Mouse (Mus musculus) MEL (cell line): ENCODE results near the gene Mypop. TPM values are rescaled to one million over a fixed set of nuclear protein-coding genes. Genes with fewer than 3 reads are reported as not detected.

Experiments
- DNase-seq: peaks from one replicate; pipeline ENCODE4 v3.0.0; 2011; ENCODE audit warnings: low read depth, low spot score
- H3K27ac ChIP-seq: 2 replicates; pipeline ENCODE4 v1.5.1; 2012; ENCODE audit warnings: low read depth, mild to moderate bottlenecking, control low read depth, low read length, moderate library complexity; ENCODE audit not compliant: control insufficient read depth
- H3K27me3 ChIP-seq, 2 experiments: fragments of 150-350 bp in 1 of 2; sonication (generic) in 1 of 2; 2 replicates each; pipeline ENCODE4 v1.6.1; 2012; ENCODE audit warnings: low read length in 2 of 2, mild to moderate bottlenecking in 2 of 2, improper control_type of control experiment in 1 of 2, moderate library complexity in 1 of 2; ENCODE audit not compliant: insufficient read depth in 2 of 2, control insufficient read depth in 1 of 2
- H3K36me3 ChIP-seq, 2 experiments: 2 replicates each; pipeline ENCODE4 v1.6.1; 2012 to 2014; ENCODE audit warnings: low read length in 2 of 2, improper control_type of control experiment in 1 of 2, inconsistent platforms in 1 of 2, mild to moderate bottlenecking in 1 of 2; ENCODE audit not compliant: insufficient read depth in 2 of 2, control insufficient read depth in 1 of 2
- H3K4me1 ChIP-seq, 2 experiments: fragments of 150-350 bp in 1 of 2; sonication (generic) in 1 of 2; 2 replicates each; pipeline ENCODE4 v1.6.1; 2012; ENCODE audit warnings: low read length in 2 of 2, improper control_type of control experiment in 1 of 2, mild to moderate bottlenecking in 1 of 2; ENCODE audit not compliant: insufficient read depth in 2 of 2, control insufficient read depth in 1 of 2
- H3K4me3 ChIP-seq, 2 experiments: fragments of 150-350 bp in 1 of 2; sonication (generic) in 1 of 2; 2 replicates each; pipeline ENCODE4 v1.5.1; 2012; ENCODE audit warnings: low read depth in 2 of 2, low read length in 2 of 2, mild to moderate bottlenecking in 2 of 2, moderate library complexity in 2 of 2, control low read depth in 1 of 2, improper control_type of control experiment in 1 of 2; ENCODE audit not compliant: control insufficient read depth in 1 of 2, insufficient read depth in 1 of 2
- H3K79me2 ChIP-seq: 2 replicates; pipeline ENCODE4 v1.6.1; 2012; ENCODE audit warnings: mild to moderate bottlenecking, low read length, moderate library complexity; ENCODE audit not compliant: control insufficient read depth, poor library complexity, insufficient read depth
- H3K9ac ChIP-seq: 2 replicates; pipeline ENCODE4 v1.6.1; 2012; ENCODE audit warnings: low read depth, mild to moderate bottlenecking, control low read depth, low read length, moderate library complexity; ENCODE audit not compliant: control insufficient read depth, poor library complexity, severe bottlenecking
- H3K9me3 ChIP-seq: fragments of 150-350 bp; sonication (generic); replicated peaks from 2 replicates; pipeline ENCODE4 v1.6.1; 2012; ENCODE audit warnings: mild to moderate bottlenecking, low read length, improper control_type of control experiment, moderate library complexity; ENCODE audit not compliant: insufficient read depth
- BHLHE40 ChIP-seq: IDR thresholded peaks from 2 replicates; pipeline ENCODE4 v1.6.1; 2012; ENCODE audit warnings: low read depth, mild to moderate bottlenecking, inconsistent platforms, low read length, improper control_type of control experiment, borderline replicate concordance
- CHD1 ChIP-seq: IDR thresholded peaks from 2 replicates; pipeline ENCODE4 v1.6.1; 2012; ENCODE audit warnings: low read depth, mild to moderate bottlenecking, inconsistent platforms, low read length, improper control_type of control experiment
- CHD2 ChIP-seq: IDR thresholded peaks from 2 replicates; pipeline ENCODE4 v1.6.1; 2011; ENCODE audit warnings: low read length, improper control_type of control experiment
- CTCF ChIP-seq, 3 experiments: IDR thresholded peaks in 2 of 3; conservative IDR thresholded peaks in 1 of 3; 2 replicates each; pipeline ENCODE4 v1.5.1; 2011 to 2012; ENCODE audit warnings: low read length in 3 of 3, low read depth in 2 of 3, mild to moderate bottlenecking in 2 of 3, improper control_type of control experiment in 1 of 3, inconsistent platforms in 1 of 3, mixed read lengths in 1 of 3, moderate library complexity in 1 of 3; ENCODE audit not compliant: control insufficient read depth in 1 of 3, insufficient read depth in 1 of 3, poor library complexity in 1 of 3, severe bottlenecking in 1 of 3
- E2F4 ChIP-seq: IDR thresholded peaks from 2 replicates; pipeline ENCODE4 v1.6.1; 2011; ENCODE audit warnings: low read depth, low read length, improper control_type of control experiment, borderline replicate concordance
- ELF1 ChIP-seq: IDR thresholded peaks from 2 replicates; pipeline ENCODE4 v1.6.1; 2014; ENCODE audit warnings: low read depth, mild to moderate bottlenecking, inconsistent platforms, low read length, improper control_type of control experiment, moderate library complexity
- EP300 ChIP-seq, 2 experiments: IDR thresholded peaks; 2 replicates each; pipeline ENCODE4 v1.6.1; 2011; ENCODE audit warnings: improper control_type of control experiment in 2 of 2, low read length in 2 of 2, low read depth in 1 of 2, mild to moderate bottlenecking in 1 of 2
- ETS1 ChIP-seq: IDR thresholded peaks from 2 replicates; pipeline ENCODE4 v1.6.1; 2012; ENCODE audit warnings: low read depth, mild to moderate bottlenecking, inconsistent platforms, low read length, improper control_type of control experiment, moderate library complexity
- GABPA ChIP-seq: IDR thresholded peaks from 2 replicates; pipeline ENCODE4 v1.6.1; 2012; ENCODE audit warnings: low read depth, mild to moderate bottlenecking, inconsistent platforms, low read length, improper control_type of control experiment, moderate library complexity
- GATA1 ChIP-seq: IDR thresholded peaks from 2 replicates; pipeline ENCODE4 v1.6.1; 2011; ENCODE audit warnings: low read depth, low read length, improper control_type of control experiment
- HCFC1 ChIP-seq: IDR thresholded peaks from 2 replicates; pipeline ENCODE4 v1.6.1; 2012; ENCODE audit warnings: low read depth, mild to moderate bottlenecking, inconsistent platforms, low read length, improper control_type of control experiment, moderate library complexity
- JUND ChIP-seq: IDR thresholded peaks from 2 replicates; pipeline ENCODE4 v1.6.1; 2011; ENCODE audit warnings: low read depth, mild to moderate bottlenecking, improper control_type of control experiment, low read length
- KAT2A ChIP-seq: conservative IDR thresholded peaks from 2 replicates; pipeline ENCODE4 v1.6.1; 2012; ENCODE audit warnings: low read depth, low read length, improper control_type of control experiment, inconsistent platforms
- MAFK ChIP-seq: IDR thresholded peaks from 2 replicates; pipeline ENCODE4 v1.6.1; 2011; ENCODE audit warnings: low read depth, mild to moderate bottlenecking, low read length, improper control_type of control experiment, borderline replicate concordance
- MAX ChIP-seq: IDR thresholded peaks from 2 replicates; pipeline ENCODE4 v1.6.1; 2011; ENCODE audit warnings: low read length, improper control_type of control experiment
- MAZ ChIP-seq: IDR thresholded peaks from 2 replicates; pipeline ENCODE4 v1.6.1; 2012; ENCODE audit warnings: low read depth, mild to moderate bottlenecking, inconsistent platforms, low read length, improper control_type of control experiment
- MEF2A ChIP-seq: IDR thresholded peaks from 2 replicates; pipeline ENCODE4 v1.6.1; 2014; ENCODE audit warnings: low read depth, mild to moderate bottlenecking, inconsistent platforms, low read length, improper control_type of control experiment; ENCODE audit not compliant: poor library complexity, insufficient replicate concordance, severe bottlenecking; ENCODE audit errors: extremely low read depth
- MXI1 ChIP-seq: IDR thresholded peaks from 2 replicates; pipeline ENCODE4 v1.6.1; 2011; ENCODE audit warnings: mild to moderate bottlenecking, low read depth, low read length, improper control_type of control experiment
- MYB ChIP-seq: IDR thresholded peaks from 2 replicates; pipeline ENCODE4 v1.6.1; 2011; ENCODE audit warnings: mild to moderate bottlenecking, low read depth, low read length, improper control_type of control experiment
- MYC ChIP-seq: IDR thresholded peaks from 2 replicates; pipeline ENCODE4 v1.6.1; 2011; ENCODE audit warnings: low read depth, mild to moderate bottlenecking, low read length, improper control_type of control experiment, moderate library complexity
- NELFE ChIP-seq: IDR thresholded peaks from 2 replicates; pipeline ENCODE4 v1.6.1; 2011; ENCODE audit warnings: low read depth, low read length, improper control_type of control experiment
- NRF1 ChIP-seq: IDR thresholded peaks from 2 replicates; pipeline ENCODE4 v1.6.1; 2014; ENCODE audit warnings: low read depth, mild to moderate bottlenecking, inconsistent platforms, low read length, improper control_type of control experiment, moderate library complexity; ENCODE audit not compliant: poor library complexity, insufficient read depth, severe bottlenecking
- POLR2A ChIP-seq, 2 experiments: IDR thresholded peaks; 2 replicates each; pipeline ENCODE4 v1.6.1; 2011 to 2012; ENCODE audit warnings: low read length in 2 of 2, mild to moderate bottlenecking in 2 of 2, control low read depth in 1 of 2, improper control_type of control experiment in 1 of 2, low read depth in 1 of 2, moderate library complexity in 1 of 2; ENCODE audit not compliant: control insufficient read depth in 1 of 2, insufficient read depth in 1 of 2, poor library complexity in 1 of 2
- POLR2AphosphoS2 ChIP-seq: IDR thresholded peaks from 2 replicates; pipeline ENCODE4 v1.6.1; 2011; ENCODE audit warnings: low read length, improper control_type of control experiment
- POLR2AphosphoS5 ChIP-seq: IDR thresholded peaks from 2 replicates; pipeline ENCODE4 v1.6.1; 2012; ENCODE audit warnings: low read depth, borderline replicate concordance, mild to moderate bottlenecking, inconsistent platforms, low read length, moderate library complexity, mixed read lengths
- RCOR1 ChIP-seq: IDR thresholded peaks from 2 replicates; pipeline ENCODE4 v1.6.1; 2012; ENCODE audit warnings: low read depth, mild to moderate bottlenecking, inconsistent platforms, low read length, improper control_type of control experiment
- SIN3A ChIP-seq: IDR thresholded peaks from 2 replicates; pipeline ENCODE4 v1.6.1; 2012; ENCODE audit warnings: low read length, improper control_type of control experiment, inconsistent platforms
- SMC3 ChIP-seq: IDR thresholded peaks from 2 replicates; pipeline ENCODE4 v1.6.1; 2011; ENCODE audit warnings: low read depth, low read length, improper control_type of control experiment
- TAL1 ChIP-seq: IDR thresholded peaks from 2 replicates; pipeline ENCODE4 v1.6.1; 2012; ENCODE audit warnings: mild to moderate bottlenecking, inconsistent platforms, low read length, moderate library complexity, mixed read lengths
- TBP ChIP-seq: IDR thresholded peaks from 2 replicates; pipeline ENCODE4 v1.8.0; 2011; ENCODE audit warnings: low read depth, low read length, improper control_type of control experiment
- TCF12 ChIP-seq: IDR thresholded peaks from 2 replicates; pipeline ENCODE4 v1.6.1; 2014; ENCODE audit warnings: low read depth, mild to moderate bottlenecking, inconsistent platforms, low read length, improper control_type of control experiment, moderate library complexity
- UBTF ChIP-seq: IDR thresholded peaks from 2 replicates; pipeline ENCODE4 v1.6.1; 2012; ENCODE audit warnings: low read depth, mild to moderate bottlenecking, inconsistent platforms, low read length, improper control_type of control experiment, moderate library complexity, borderline replicate concordance; ENCODE audit not compliant: insufficient read depth
- USF1 ChIP-seq: IDR thresholded peaks from 2 replicates; pipeline ENCODE4 v1.6.1; 2014; ENCODE audit warnings: low read depth, mild to moderate bottlenecking, inconsistent platforms, low read length, improper control_type of control experiment, moderate library complexity
- USF2 ChIP-seq, 2 experiments: IDR thresholded peaks; 2 replicates each; pipeline ENCODE4 v1.6.1; 2011 to 2012; ENCODE audit warnings: improper control_type of control experiment in 2 of 2, low read length in 2 of 2, borderline replicate concordance in 1 of 2, inconsistent platforms in 1 of 2, low read depth in 1 of 2, mild to moderate bottlenecking in 1 of 2; ENCODE audit not compliant: insufficient read depth in 1 of 2
- ZC3H11A ChIP-seq: IDR thresholded peaks from 2 replicates; pipeline ENCODE4 v1.6.1; 2012; ENCODE audit warnings: low read depth, mild to moderate bottlenecking, inconsistent platforms, low read length, improper control_type of control experiment
- ZKSCAN1 ChIP-seq: IDR thresholded peaks from 2 replicates; pipeline ENCODE4 v1.6.1; 2012; ENCODE audit warnings: low read depth, mild to moderate bottlenecking, inconsistent platforms, low read length, improper control_type of control experiment, moderate library complexity
- ZMIZ1 ChIP-seq: IDR thresholded peaks from 2 replicates; pipeline ENCODE4 v1.6.1; 2012; ENCODE audit warnings: low read depth, mild to moderate bottlenecking, inconsistent platforms, low read length, improper control_type of control experiment, moderate library complexity
- ZNF384 ChIP-seq: IDR thresholded peaks from 2 replicates; pipeline ENCODE4 v1.6.1; 2012; ENCODE audit warnings: low read depth, mild to moderate bottlenecking, inconsistent platforms, low read length, improper control_type of control experiment
- polyA plus RNA-seq, 2 experiments: library from polyadenylated mRNA; stranded (reverse) in 1 of 2; unstranded in 1 of 2; fragments of >175 nt in 1 of 2; fragments of >200 nt in 1 of 2; gene quantifications; 2 replicates each; pipeline versions ENCODE4 v1.2.1 to v1.2.4; 2012; ENCODE audit warnings: low replicate concordance in 2 of 2, low read depth in 1 of 2; ENCODE audit not compliant: insufficient read length in 2 of 2, insufficient read depth in 1 of 2, missing spikeins in 1 of 2
- total RNA-seq: library from RNA; depleted of rRNA; stranded (reverse); fragments of 300-350 nt; gene quantifications from 2 replicates; pipeline ENCODE4 v1.2.3, GENCODE M21; 2012

Gene Mypop
- total and polyA plus RNA-seq, 3 experiments = 1.2 to 6.5 TPM; not detected in 1

GRCm38 (mm10) chr7:18986503-18986902, 4.5 kb upstream of the Mypop start:
- Histone ChIP-seq H3K9me3 (no peaks in the 10 kb centered on the region), H3K4me1 (peaks cover 2 to 21% of the 10 kb centered on the region in 2 experiments; a peak in 3 of 4 replicates), H3K36me3 (peaks cover 0 to 7% of the 10 kb centered on the region in 2 experiments; a peak in 2 of 4 replicates), H3K27me3 (no peaks in the 10 kb centered on the region), H3K79me2 (no peaks in the 10 kb centered on the region), H3K27ac (no peak overlapping the region), H3K9ac (no peak overlapping the region), H3K4me3 (no peak overlapping the region)
- DNase-seq = peak; percentile 75
- no peak for TF ChIP-seq USF1
- no peak for TF ChIP-seq E2F4
- no peak for TF ChIP-seq HCFC1
- no peak for TF ChIP-seq NRF1
- TF ChIP-seq JUND = no peak
- TF ChIP-seq TBP = no peak
- TF ChIP-seq MXI1 = peak; percentile 60; the same call in 1 of the 2 replicates
- TF ChIP-seq EP300 (IDR thresholded peaks at IDR 0.05; ENCODE audit: low read depth in 1 of 2, low read length in 2 of 2) = peak; percentile 26 to 35; a peak in 3 of 4 replicates
- no peak for TF ChIP-seq CTCF (IDR thresholded peaks at IDR 0.05 in 2 of 3, conservative IDR thresholded peaks at IDR 0.05 in 1 of 3; ENCODE audit: control insufficient read depth in 1 of 3, insufficient read depth in 1 of 3, low read depth in 2 of 3, low read length in 3 of 3, poor library complexity in 1 of 3, severe bottlenecking in 1 of 3)
- peak; percentile 53 for TF ChIP-seq TAL1
- TF ChIP-seq ELF1 = no peak
- no peak for TF ChIP-seq BHLHE40
- TF ChIP-seq ETS1 = no peak
- TF ChIP-seq MAX = 0 out of 2 replicates have a peak, but pooled peaks have one; percentile 30
- no peak for TF ChIP-seq UBTF
- TF ChIP-seq NELFE = no peak
- TF ChIP-seq ZNF384 = peak; percentile 74
- no peak for TF ChIP-seq CHD2
- TF ChIP-seq POLR2AphosphoS5 = no peak
- 0 out of 2 replicates have a peak, but pooled peaks have one; percentile 21 for TF ChIP-seq TCF12
- TF ChIP-seq POLR2AphosphoS2 = no peak
- TF ChIP-seq MAFK = no peak
- TF ChIP-seq RCOR1 = no peak
- TF ChIP-seq GATA1 = peak; percentile 51
- no peak for TF ChIP-seq GABPA
- no peak for TF ChIP-seq ZMIZ1
- 0 out of 2 replicates have a peak, but pooled peaks have one; percentile 24 for TF ChIP-seq SIN3A
- no peak for TF ChIP-seq ZC3H11A
- TF ChIP-seq ZKSCAN1 = no peak
- TF ChIP-seq MYC = 0 out of 2 replicates have a peak, but pooled peaks have one; percentile 21
- TF ChIP-seq KAT2A = no peak
- TF ChIP-seq USF2 (IDR thresholded peaks at IDR 0.05; ENCODE audit: borderline replicate concordance in 1 of 2, insufficient read depth in 1 of 2, low read depth in 1 of 2, low read length in 2 of 2) = no peak
- no peak for TF ChIP-seq POLR2A (IDR thresholded peaks at IDR 0.05; ENCODE audit: control insufficient read depth in 1 of 2, insufficient read depth in 1 of 2, low read depth in 1 of 2, low read length in 2 of 2, poor library complexity in 1 of 2)
- TF ChIP-seq MEF2A = no peak
- TF ChIP-seq MYB = no peak
- TF ChIP-seq MAZ = no peak
- TF ChIP-seq SMC3 = no peak
- no peak for TF ChIP-seq CHD1
